Mouse (Mus musculus): Measurements from ENCODE around the gene Lifr. TPM values are rescaled to one million over a fixed set of nuclear protein-coding genes. Genes with fewer than 3 reads are reported as not detected.

Lifr gene
- polyA plus RNA-seq, 1 experiment from 2014 or later = 17.3 TPM

- Histone ChIP-seq H3K27me3 (replicated peaks) (no peaks in the 10 kb centered on the region), H3K36me3 (no peaks in the 10 kb centered on the region), H3K4me2 (no peak overlapping the region), H3K4me3 (no peak overlapping the region), H3K9ac (no peak overlapping the region), H3K27ac (ENCODE audit: poor library complexity, severe bottlenecking) (peak overlapping the region; percentile 36), H3K4me1 (replicated peaks) (peaks cover 59% of the 10 kb centered on the region), H3K9me3 (replicated peaks) (no peaks in the 10 kb centered on the region)
- ATAC-seq (ENCODE audit: insufficient number of reproducible peaks, low FRiP score) = peak; percentile 50; the same call in 1 of the 2 replicates
- WGBS = 45% methylated on average over 9 of the region's 9 CpGs
Measured at GRCm38 (mm10) chr15:7203606-7204330, 113.4 kb downstream of the Lifr start.

- Histone ChIP-seq H3K4me3 (no peak overlapping the region), H3K4me1 (replicated peaks) (peaks cover 52% of the 10 kb centered on the region), H3K9ac (no peak overlapping the region), H3K27me3 (replicated peaks) (no peaks in the 10 kb centered on the region), H3K27ac (ENCODE audit: poor library complexity, severe bottlenecking) (no peak overlapping the region), H3K36me3 (no peaks in the 10 kb centered on the region), H3K9me3 (replicated peaks) (no peaks in the 10 kb centered on the region), H3K4me2 (no peak overlapping the region)
- no peak for ATAC-seq (ENCODE audit: insufficient number of reproducible peaks, low FRiP score)
- 87% methylated on average over 13 of the region's 13 CpGs for WGBS
Measured at GRCm38 (mm10) chr15:7204917-7205316, 114.5 kb downstream of the Lifr start.

- no peak overlapping the region for H3K4me2 ChIP-seq
- ATAC-seq (ENCODE audit: insufficient number of reproducible peaks, low FRiP score) = no peak
- no peaks in the 10 kb centered on the region for H3K9me3 ChIP-seq (replicated peaks)
- H3K36me3 ChIP-seq = no peaks in the 10 kb centered on the region
- no peak overlapping the region for H3K4me3 ChIP-seq
- 30% methylated on average over 5 of the region's 5 CpGs for WGBS
- peaks cover 49% of the 10 kb centered on the region for H3K4me1 ChIP-seq (replicated peaks)
- H3K9ac ChIP-seq = no peak overlapping the region
- peak overlapping the region; percentile 61 for H3K27ac ChIP-seq (ENCODE audit: poor library complexity, severe bottlenecking)
- H3K27me3 ChIP-seq (replicated peaks) = no peaks in the 10 kb centered on the region
Measured at GRCm38 (mm10) chr15:7206110-7206509, 115.7 kb downstream of the Lifr start.

- H3K4me1 ChIP-seq (replicated peaks) = peaks cover 38% of the 10 kb centered on the region
- no peak overlapping the region for H3K4me2 ChIP-seq
- H3K36me3 ChIP-seq = no peaks in the 10 kb centered on the region
- no peak overlapping the region for H3K4me3 ChIP-seq
- H3K27me3 ChIP-seq (replicated peaks) = no peaks in the 10 kb centered on the region
- no peak overlapping the region for H3K27ac ChIP-seq (ENCODE audit: poor library complexity, severe bottlenecking)
- H3K9me3 ChIP-seq (replicated peaks) = no peaks in the 10 kb centered on the region
- 89% methylated on average over 7 of the region's 7 CpGs for WGBS
- H3K9ac ChIP-seq = no peak overlapping the region
- ATAC-seq (ENCODE audit: insufficient number of reproducible peaks, low FRiP score) = no peak
Measured at GRCm38 (mm10) chr15:7207292-7207691, 116.9 kb downstream of the Lifr start.

GRCm38 (mm10) chr15:7208180-7208579 is 117.8 kb downstream of the Lifr start:
- H3K36me3 ChIP-seq = no peaks in the 10 kb centered on the region
- no peak overlapping the region for H3K4me2 ChIP-seq
- no peak overlapping the region for H3K27ac ChIP-seq (ENCODE audit: poor library complexity, severe bottlenecking)
- peaks cover 35% of the 10 kb centered on the region for H3K4me1 ChIP-seq (replicated peaks)
- no peaks in the 10 kb centered on the region for H3K27me3 ChIP-seq (replicated peaks)
- no peaks in the 10 kb centered on the region for H3K9me3 ChIP-seq (replicated peaks)
- WGBS = 78% methylated on average over 9 of the region's 9 CpGs
- H3K9ac ChIP-seq = no peak overlapping the region
- ATAC-seq (ENCODE audit: insufficient number of reproducible peaks, low FRiP score) = no peak
- H3K4me3 ChIP-seq = no peak overlapping the region

- Histone ChIP-seq H3K36me3 (no peaks in the 10 kb centered on the region), H3K4me2 (no peak overlapping the region), H3K27me3 (replicated peaks) (no peaks in the 10 kb centered on the region), H3K9ac (no peak overlapping the region), H3K27ac (ENCODE audit: poor library complexity, severe bottlenecking) (peak overlapping the region; percentile 51), H3K4me1 (replicated peaks) (peaks cover 20% of the 10 kb centered on the region), H3K4me3 (no peak overlapping the region), H3K9me3 (replicated peaks) (no peaks in the 10 kb centered on the region)
- ATAC-seq (ENCODE audit: insufficient number of reproducible peaks, low FRiP score) = peak; percentile 42; the same call in 1 of the 2 replicates
- 27% methylated on average over 1 of the region's 1 CpGs for WGBS
Measured at GRCm38 (mm10) chr15:7213683-7214082, 123.3 kb downstream of the Lifr start.

- ATAC-seq (ENCODE audit: insufficient number of reproducible peaks, low FRiP score) = no peak
- Histone ChIP-seq H3K4me2 (no peak overlapping the region), H3K27ac (ENCODE audit: poor library complexity, severe bottlenecking) (no peak overlapping the region), H3K4me3 (no peak overlapping the region), H3K9ac (no peak overlapping the region), H3K36me3 (no peaks in the 10 kb centered on the region), H3K27me3 (replicated peaks) (no peaks in the 10 kb centered on the region), H3K9me3 (replicated peaks) (no peaks in the 10 kb centered on the region), H3K4me1 (replicated peaks) (peaks cover 20% of the 10 kb centered on the region)
- 90% methylated on average over 3 of the region's 3 CpGs for WGBS
Measured at GRCm38 (mm10) chr15:7215845-7216244, 125.4 kb downstream of the Lifr start.

- Histone ChIP-seq H3K4me3 (no peak overlapping the region), H3K4me2 (no peak overlapping the region), H3K27me3 (replicated peaks) (no peaks in the 10 kb centered on the region), H3K4me1 (replicated peaks) (peaks cover 23% of the 10 kb centered on the region), H3K27ac (ENCODE audit: poor library complexity, severe bottlenecking) (no peak overlapping the region), H3K9ac (no peak overlapping the region), H3K9me3 (replicated peaks) (no peaks in the 10 kb centered on the region), H3K36me3 (no peaks in the 10 kb centered on the region)
- WGBS = 75% methylated on average over 9 of the region's 9 CpGs
- ATAC-seq (ENCODE audit: insufficient number of reproducible peaks, low FRiP score) = no peak; the same call in 1 of the 2 replicates
Measured at GRCm38 (mm10) chr15:7216581-7217272, 126.3 kb downstream of the Lifr start.

- no peak overlapping the region for H3K27ac ChIP-seq (ENCODE audit: poor library complexity, severe bottlenecking)
- no peak overlapping the region for H3K9ac ChIP-seq
- no peak overlapping the region for H3K4me3 ChIP-seq
- WGBS = 76% methylated on average over 6 of the region's 6 CpGs
- peaks cover 27% of the 10 kb centered on the region for H3K4me1 ChIP-seq (replicated peaks)
- no peak for ATAC-seq (ENCODE audit: insufficient number of reproducible peaks, low FRiP score)
- no peak overlapping the region for H3K4me2 ChIP-seq
- no peaks in the 10 kb centered on the region for H3K9me3 ChIP-seq (replicated peaks)
- H3K27me3 ChIP-seq (replicated peaks) = no peaks in the 10 kb centered on the region
- H3K36me3 ChIP-seq = no peaks in the 10 kb centered on the region
Measured at GRCm38 (mm10) chr15:7217273-7217598, 126.8 kb downstream of the Lifr start.

GRCm38 (mm10) chr15:7222809-7223208 is 132.4 kb downstream of the Lifr start:
- H3K4me3 ChIP-seq = peak overlapping the region; percentile 27
- 17% methylated on average over 11 of the region's 11 CpGs for WGBS
- no peaks in the 10 kb centered on the region for H3K9me3 ChIP-seq (replicated peaks)
- H3K36me3 ChIP-seq = no peaks in the 10 kb centered on the region
- no peaks in the 10 kb centered on the region for H3K27me3 ChIP-seq (replicated peaks)
- peak; percentile 68; the same call in 1 of the 2 replicates for ATAC-seq (ENCODE audit: insufficient number of reproducible peaks, low FRiP score)
- H3K27ac ChIP-seq (ENCODE audit: poor library complexity, severe bottlenecking) = peak overlapping the region; percentile 92
- peaks cover 30% of the 10 kb centered on the region for H3K4me1 ChIP-seq (replicated peaks)
- peak overlapping the region; percentile 60 for H3K4me2 ChIP-seq
- peak overlapping the region; percentile 55 for H3K9ac ChIP-seq

- Histone ChIP-seq H3K4me3 (no peak overlapping the region), H3K27ac (ENCODE audit: poor library complexity, severe bottlenecking) (no peak overlapping the region; the same call in 1 of the 2 replicates)
- peak; percentile 25; the same call in 1 of the 2 replicates for ATAC-seq (ENCODE audit: insufficient number of reproducible peaks, low FRiP score)
Measured at GRCm38 (mm10) chr15:7224151-7224775, 133.8 kb downstream of the Lifr start.

More at GRCm38 (mm10) chr15:7224151-7224775, 133.8 kb downstream of the Lifr start:
- 63% methylated on average over 12 of the region's 12 CpGs for WGBS
- H3K27me3 ChIP-seq (replicated peaks) = no peaks in the 10 kb centered on the region
- H3K4me2 ChIP-seq = peak overlapping the region; percentile 60
- peaks cover 30% of the 10 kb centered on the region for H3K4me1 ChIP-seq (replicated peaks)
- peak overlapping the region; percentile 44 for H3K9ac ChIP-seq
- no peaks in the 10 kb centered on the region for H3K9me3 ChIP-seq (replicated peaks)
- no peaks in the 10 kb centered on the region for H3K36me3 ChIP-seq
